Mouse (Mus musculus) bone marrow macrophage, adult 2 months (primary cell): Measurements from ENCODE around the gene Olfr1443.

Source experiments
- CTCF ChIP-seq: IDR thresholded peaks from 2 replicates; pipeline ENCODE4 v1.5.1; 2012; ENCODE audit warnings: low read depth, mild to moderate bottlenecking, low read length, moderate library complexity
- POLR2A ChIP-seq: IDR thresholded peaks from 2 replicates; pipeline ENCODE4 v1.6.1; 2012; ENCODE audit warnings: mild to moderate bottlenecking, low read depth, low read length, borderline replicate concordance

- TF ChIP-seq CTCF (no peak), POLR2A (no peak)
Measured at GRCm38 (mm10) chr19:12634259-12634658, 43.7 kb upstream of the Olfr1443 start.
